Mouse (Mus musculus): ENCODE measurements at regions not wholly inside any gene's neighbourhood (a gene's known extent, or its start where the extent isn't known, plus 50 kb on each side); places are given as distances from the start of the nearest gene placed in this dataset.

- in situ Hi-C loops (cut with MseI, MboI): no loop called here
Measured at GRCm38 (mm10) chr14:76295411-76296169, 119.2 kb upstream of the Tsc22d1 start.

- in situ Hi-C loops (cut with MseI, MboI): no loop called here
Measured at GRCm38 (mm10) chr14:76297864-76298263, 116.9 kb upstream of the Tsc22d1 start.

GRCm38 (mm10) chr14:76302322-76302991, 112.3 kb upstream of the Tsc22d1 start:
- in situ Hi-C loops (cut with MseI, MboI): no loop called here

GRCm38 (mm10) chr14:76307603-76308002, 107.2 kb upstream of the Tsc22d1 start:
- in situ Hi-C loops (cut with MseI, MboI): no loop called here

- in situ Hi-C loops (cut with MseI, MboI): no loop called here
Measured at GRCm38 (mm10) chr14:76308188-76308812, 106.5 kb upstream of the Tsc22d1 start.

GRCm38 (mm10) chr14:76309606-76310005, 105.2 kb upstream of the Tsc22d1 start:
- in situ Hi-C loops (cut with MseI, MboI): no loop called here

GRCm38 (mm10) chr14:76310278-76310677, 104.5 kb upstream of the Tsc22d1 start:
- in situ Hi-C loops (cut with MseI, MboI): no loop called here

GRCm38 (mm10) chr14:76313424-76314190, 101.2 kb upstream of the Tsc22d1 start:
- in situ Hi-C loops (cut with MseI, MboI): no loop called here

- in situ Hi-C loops (cut with MseI, MboI): no loop called here
Measured at GRCm38 (mm10) chr14:76318438-76318837, 96.3 kb upstream of the Tsc22d1 start.

GRCm38 (mm10) chr14:76324246-76324645, 90.5 kb upstream of the Tsc22d1 start:
- in situ Hi-C loops (cut with MseI, MboI): no loop called here

- in situ Hi-C loops (cut with MseI, MboI): no loop called here
Measured at GRCm38 (mm10) chr14:76329983-76330382, 84.8 kb upstream of the Tsc22d1 start.

GRCm38 (mm10) chr14:76331497-76332335, 83.0 kb upstream of the Tsc22d1 start:
- in situ Hi-C loops (cut with MseI, MboI): no loop called here

- in situ Hi-C loops (cut with MseI, MboI): no loop called here
Measured at GRCm38 (mm10) chr14:76332336-76332703, 82.4 kb upstream of the Tsc22d1 start.

- in situ Hi-C loops (cut with MseI, MboI): no loop called here
Measured at GRCm38 (mm10) chr14:76340789-76341188, 74.0 kb upstream of the Tsc22d1 start.

- in situ Hi-C loops (cut with MseI, MboI): no loop called here
Measured at GRCm38 (mm10) chr14:76341226-76341625, 73.5 kb upstream of the Tsc22d1 start.

- in situ Hi-C loops (cut with MseI, MboI): no loop called here
Measured at GRCm38 (mm10) chr14:76351856-76352255, 62.9 kb upstream of the Tsc22d1 start.

- in situ Hi-C loops (cut with MseI, MboI): no loop called here
Measured at GRCm38 (mm10) chr14:76356161-76356560, 58.6 kb upstream of the Tsc22d1 start.

GRCm38 (mm10) chr14:76359837-76360410, 54.8 kb upstream of the Tsc22d1 start:
- in situ Hi-C loops (cut with MseI, MboI): no loop called here

- in situ Hi-C loops (cut with MseI, MboI): no loop called here
Measured at GRCm38 (mm10) chr14:76364034-76364433, 50.7 kb upstream of the Tsc22d1 start.

Measured in mouse trophoblast stem cell (cell line).